Mouse (Mus musculus) ES-Bruce4 (cell line): Measurements from ENCODE around the gene Adamts3. TPM values are rescaled to one million over a fixed set of nuclear protein-coding genes. Genes with fewer than 3 reads are reported as not detected.

Experiments
- H3K27ac ChIP-seq: 2 replicates; pipeline ENCODE4 v1.5.1; 2012; ENCODE audit warnings: low read length, inconsistent platforms; ENCODE audit not compliant: insufficient read depth
- H3K27me3 ChIP-seq: 2 replicates; pipeline ENCODE4 v1.6.1; 2012; ENCODE audit warnings: mild to moderate bottlenecking, low read length, inconsistent platforms; ENCODE audit not compliant: control insufficient read depth, poor library complexity, insufficient read depth, severe bottlenecking
- H3K36me3 ChIP-seq: 2 replicates; pipeline ENCODE4 v1.6.1; 2012; ENCODE audit warnings: inconsistent platforms, mild to moderate bottlenecking, low read length, moderate library complexity; ENCODE audit not compliant: control insufficient read depth, poor library complexity, insufficient read depth, severe bottlenecking
- H3K4me1 ChIP-seq: one replicate; pipeline ENCODE4 v1.8.1; 2011; ENCODE audit warnings: low read length; ENCODE audit not compliant: control insufficient read depth, insufficient read depth
- H3K4me3 ChIP-seq: 2 replicates; pipeline ENCODE4 v1.5.1; 2011; ENCODE audit warnings: low read depth, mild to moderate bottlenecking, low read length
- H3K9ac ChIP-seq: 2 replicates; pipeline ENCODE4 v1.6.1; 2012; ENCODE audit warnings: low read depth, mild to moderate bottlenecking, inconsistent platforms; ENCODE audit not compliant: poor library complexity, severe bottlenecking
- H3K9me3 ChIP-seq: replicated peaks from 2 replicates; pipeline ENCODE4 v1.6.1; 2012; ENCODE audit warnings: mild to moderate bottlenecking, low read length, inconsistent platforms; ENCODE audit not compliant: control insufficient read depth, poor library complexity, insufficient read depth, severe bottlenecking
- CTCF ChIP-seq: IDR thresholded peaks from one replicate; pipeline ENCODE4 v1.8.1; 2011; ENCODE audit warnings: low read depth, low read length
- EP300 ChIP-seq: IDR thresholded peaks from 2 replicates; pipeline ENCODE4 v1.6.1; 2011; ENCODE audit warnings: low read depth, low read length; ENCODE audit not compliant: insufficient read depth
- POLR2A ChIP-seq: IDR thresholded peaks from one replicate; pipeline ENCODE4 v1.8.1; 2011; ENCODE audit warnings: low read length; ENCODE audit not compliant: insufficient read depth
- polyA plus RNA-seq: library from polyadenylated mRNA; stranded (reverse); fragments of >200 nt; gene quantifications from 2 replicates; pipeline ENCODE4 v1.2.4, GENCODE M21; 2011; ENCODE audit warnings: low read depth; ENCODE audit not compliant: missing spikeins, insufficient read depth, insufficient read length

The Adamts3 gene
- polyA plus RNA-seq, 1 experiment = 0.90 TPM

- no peaks in the 10 kb centered on the region for H3K9me3 ChIP-seq
- H3K4me1 ChIP-seq = no peaks in the 10 kb centered on the region
- H3K9ac ChIP-seq = no peak overlapping the region
- no peak for TF ChIP-seq CTCF
- TF ChIP-seq EP300 = no peak
- TF ChIP-seq POLR2A = no peak
- no peak overlapping the region for H3K27ac ChIP-seq
- H3K36me3 ChIP-seq = no peaks in the 10 kb centered on the region
- H3K27me3 ChIP-seq = no peaks in the 10 kb centered on the region
- H3K4me3 ChIP-seq = no peak overlapping the region
Measured at GRCm38 (mm10) chr5:89770655-89771355, 112.3 kb downstream of the Adamts3 start.

GRCm38 (mm10) chr5:89763189-89764187 lies 119.6 kb downstream of the Adamts3 start:
- H3K36me3 ChIP-seq = no peaks in the 10 kb centered on the region
- H3K4me1 ChIP-seq = no peaks in the 10 kb centered on the region
- TF ChIP-seq EP300 = no peak
- H3K27me3 ChIP-seq = no peaks in the 10 kb centered on the region
- no peaks in the 10 kb centered on the region for H3K9me3 ChIP-seq
- no peak overlapping the region for H3K4me3 ChIP-seq
- H3K27ac ChIP-seq = no peak overlapping the region
- H3K9ac ChIP-seq = no peak overlapping the region

DNA sequence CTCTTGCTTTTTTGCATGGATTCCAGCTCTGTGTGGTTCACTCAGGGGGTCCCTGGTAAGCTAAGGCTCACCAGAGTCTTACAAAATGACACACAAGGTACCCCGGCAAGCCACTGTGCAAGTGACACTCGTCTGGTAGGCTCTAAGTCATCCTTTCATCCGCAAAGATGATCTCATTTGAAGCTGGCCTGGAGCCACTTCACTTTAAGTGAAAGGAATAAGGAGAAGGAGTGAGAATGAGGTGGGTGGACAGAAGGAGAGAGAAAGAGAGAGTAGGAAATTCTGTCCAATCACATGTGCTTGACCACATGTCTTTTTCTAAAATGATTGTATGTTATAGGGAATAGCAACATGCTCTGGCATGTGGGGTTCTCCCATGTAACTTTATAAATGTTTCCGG lies 122.8 kb downstream of the Adamts3 start:
- H3K27me3 ChIP-seq = no peaks in the 10 kb centered on the region
- no peak overlapping the region for H3K4me3 ChIP-seq
- no peak overlapping the region for H3K27ac ChIP-seq
- no peaks in the 10 kb centered on the region for H3K4me1 ChIP-seq
- H3K9ac ChIP-seq = no peak overlapping the region
- H3K36me3 ChIP-seq = no peaks in the 10 kb centered on the region
- TF ChIP-seq CTCF = no peak
- no peak for TF ChIP-seq POLR2A
- no peak for TF ChIP-seq EP300
- H3K9me3 ChIP-seq = no peaks in the 10 kb centered on the region

DNA sequence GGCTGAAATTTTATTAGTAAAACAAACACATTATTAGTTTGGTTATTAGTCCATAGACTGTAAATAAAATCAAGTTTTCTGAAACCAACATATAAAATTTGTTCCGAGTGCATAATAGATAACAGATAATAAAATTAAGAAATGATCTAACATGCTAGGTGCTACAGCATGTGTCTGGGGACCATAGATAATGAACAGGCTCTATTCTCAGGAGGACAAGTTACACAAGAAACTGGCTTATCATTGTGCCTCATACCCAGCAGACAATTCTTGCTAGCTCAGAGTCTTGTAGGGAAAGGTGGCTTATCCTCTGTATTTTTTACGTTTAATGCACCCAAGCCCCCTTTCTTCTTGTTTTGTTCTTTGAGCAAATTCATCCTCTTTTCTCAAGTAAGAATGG lies 131.3 kb downstream of the Adamts3 start:
- no peak overlapping the region for H3K27ac ChIP-seq
- H3K4me1 ChIP-seq = no peaks in the 10 kb centered on the region
- no peak overlapping the region for H3K4me3 ChIP-seq
- H3K9ac ChIP-seq = no peak overlapping the region
- TF ChIP-seq EP300 (no peak), POLR2A (no peak), CTCF (no peak)
- no peaks in the 10 kb centered on the region for H3K36me3 ChIP-seq
- no peaks in the 10 kb centered on the region; the same call in 1 of the 2 replicates for H3K27me3 ChIP-seq
- no peaks in the 10 kb centered on the region for H3K9me3 ChIP-seq

- no peak overlapping the region for H3K27ac ChIP-seq
- no peak overlapping the region for H3K9ac ChIP-seq
- no peak overlapping the region for H3K4me3 ChIP-seq
- no peaks in the 10 kb centered on the region; the same call in 1 of the 2 replicates for H3K27me3 ChIP-seq
- no peaks in the 10 kb centered on the region for H3K4me1 ChIP-seq
- H3K36me3 ChIP-seq = no peaks in the 10 kb centered on the region
- H3K9me3 ChIP-seq = no peaks in the 10 kb centered on the region
- no peak for TF ChIP-seq CTCF
- TF ChIP-seq EP300 = no peak
Measured at GRCm38 (mm10) chr5:89748185-89748884, 134.8 kb downstream of the Adamts3 start.
